Mouse (Mus musculus) midbrain, embryonic 15.5 days (tissue): ENCODE results near the gene Gm20509. TPM values are rescaled to one million over a fixed set of nuclear protein-coding genes. Genes with fewer than 3 reads are reported as not detected.

ENCODE experiments used
- ATAC-seq: fragments of 200-750 bp; cut with Nextera tagmentation; replicated peaks from 2 replicates; pipeline ENCODE4 v1.8.0; 2017; ENCODE audit warnings: moderate TSS enrichment
- H3K27ac ChIP-seq: fragments of 300-500 bp; sonication (generic); 2 replicates; pipeline ENCODE4 v1.5.1; 2015; ENCODE audit warnings: mild to moderate bottlenecking, inconsistent platforms
- H3K27me3 ChIP-seq: fragments of 300-500 bp; sonication (generic); replicated peaks from 2 replicates; pipeline ENCODE4 v1.6.1; 2015; ENCODE audit warnings: inconsistent platforms
- H3K36me3 ChIP-seq: fragments of 300-500 bp; sonication (generic); replicated peaks from 2 replicates; pipeline ENCODE4 v1.6.1; 2015; ENCODE audit warnings: inconsistent platforms
- H3K4me1 ChIP-seq: fragments of 300-500 bp; sonication (generic); 2 replicates; pipeline ENCODE4 v1.6.1; 2015; ENCODE audit warnings: inconsistent platforms
- H3K4me2 ChIP-seq: fragments of 300-500 bp; sonication (generic); 2 replicates; pipeline ENCODE4 v1.6.1; 2015; ENCODE audit warnings: inconsistent platforms, mild to moderate bottlenecking, moderate library complexity
- H3K4me3 ChIP-seq: fragments of 300-500 bp; sonication (generic); 2 replicates; pipeline ENCODE4 v1.5.1; 2015; ENCODE audit warnings: mild to moderate bottlenecking, inconsistent platforms
- H3K9ac ChIP-seq: fragments of 300-500 bp; sonication (generic); 2 replicates; pipeline ENCODE4 v1.6.1; 2015; ENCODE audit warnings: mild to moderate bottlenecking, inconsistent platforms
- H3K9me3 ChIP-seq: fragments of 300-500 bp; sonication (generic); 2 replicates; pipeline ENCODE4 v1.6.1; 2016; ENCODE audit warnings: inconsistent platforms
- WGBS: fragments of 180-500 bp; shearing (Covaris S2); methylation state at CpG from one replicate; pipeline ENCODE4 v1.1.7; 2015; ENCODE audit warnings: mixed read lengths; 5-methylcytosine and 5-hydroxymethylcytosine counted together
- polyA plus RNA-seq: library from polyadenylated mRNA; unstranded; fragments of >200 nt; fragmentation: Nextera tagmentation; extraction: Ambion mirVana; gene quantifications from 2 replicates; pipeline ENCODE4 v1.2.1, GENCODE M21; 2015

The Gm20509 gene
- polyA plus RNA-seq, 1 experiment from 2014 or later, result not detected

DNA sequence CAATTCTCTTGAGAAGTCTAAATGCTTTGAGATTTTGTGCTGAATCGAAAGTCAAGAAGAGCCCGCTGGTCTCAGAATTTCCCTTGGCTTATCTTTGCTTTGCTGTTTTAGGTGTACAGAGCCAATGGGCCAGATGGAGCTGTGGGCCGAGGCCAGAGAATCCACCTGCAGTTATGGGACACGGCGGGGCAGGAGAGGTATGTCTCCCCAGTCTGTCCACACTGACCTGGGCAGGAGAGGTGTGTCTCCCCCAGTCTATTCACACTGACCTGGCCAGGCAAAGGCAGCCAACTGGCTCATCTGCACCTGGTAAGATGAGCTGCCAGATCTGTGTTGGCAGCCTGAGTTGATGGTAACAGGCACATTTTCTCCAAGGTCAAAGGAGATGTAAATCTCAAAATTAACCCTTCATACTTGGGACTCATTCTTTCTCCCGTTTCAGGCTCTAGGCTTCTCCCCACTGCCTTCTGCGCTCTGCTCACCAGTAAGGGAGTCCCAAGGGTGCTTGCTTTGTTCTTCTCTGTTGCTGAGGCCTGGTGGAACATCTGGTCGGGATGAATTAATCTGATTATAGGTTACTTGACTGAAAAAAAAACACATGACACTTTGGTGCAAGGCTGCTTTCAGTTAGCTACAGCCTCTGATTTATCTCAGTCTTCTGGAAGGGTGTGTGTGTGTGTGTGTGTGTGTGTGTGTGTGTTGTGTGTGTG is 19.8 kb upstream of the Gm20509 start:
- Histone ChIP-seq H3K4me1 (no peaks in the 10 kb centered on the region), H3K27me3 (no peaks in the 10 kb centered on the region), H3K4me3 (no peak overlapping the region), H3K4me2 (no peak overlapping the region), H3K9me3 (no peaks in the 10 kb centered on the region), H3K27ac (no peak overlapping the region), H3K36me3 (no peaks in the 10 kb centered on the region), H3K9ac (no peak overlapping the region)
- WGBS, result 79% methylated on average over 8 of the region's 8 CpGs
- ATAC-seq, result no peak

DNA sequence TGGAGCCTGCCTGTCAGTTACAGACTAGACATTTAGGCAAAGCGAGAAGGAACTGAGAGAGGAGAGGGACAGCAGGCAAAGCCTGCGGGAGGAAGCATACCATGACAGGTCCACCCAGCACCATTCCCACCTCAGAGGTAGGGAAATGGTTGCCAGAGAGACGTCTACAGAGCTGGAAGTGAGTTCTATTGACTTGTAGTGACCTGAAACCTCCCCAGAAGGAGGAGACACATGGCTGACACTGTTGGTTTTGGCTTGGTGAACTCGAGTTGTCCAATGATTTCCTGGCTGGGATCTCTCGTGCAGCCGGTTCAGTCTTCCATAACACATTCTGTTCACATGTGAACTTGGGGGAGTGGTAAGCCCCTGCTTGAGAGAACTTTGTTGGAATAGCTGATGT is 18.3 kb upstream of the Gm20509 start:
- 79% methylated on average over 6 of the region's 6 CpGs for WGBS
- H3K9me3 ChIP-seq, result no peaks in the 10 kb centered on the region
- no peaks in the 10 kb centered on the region for H3K4me1 ChIP-seq
- H3K27me3 ChIP-seq, result no peaks in the 10 kb centered on the region
- H3K9ac ChIP-seq, result no peak overlapping the region
- no peak overlapping the region for H3K4me2 ChIP-seq
- no peak for ATAC-seq
- no peak overlapping the region for H3K4me3 ChIP-seq
- no peaks in the 10 kb centered on the region for H3K36me3 ChIP-seq
- no peak overlapping the region for H3K27ac ChIP-seq

- Histone ChIP-seq H3K9ac (no peak overlapping the region), H3K27ac (no peak overlapping the region), H3K27me3 (no peaks in the 10 kb centered on the region), H3K4me2 (no peak overlapping the region), H3K4me1 (no peaks in the 10 kb centered on the region), H3K36me3 (no peaks in the 10 kb centered on the region), H3K4me3 (no peak overlapping the region), H3K9me3 (no peaks in the 10 kb centered on the region)
- 86% methylated on average over 6 of the region's 6 CpGs for WGBS
- no peak for ATAC-seq
Measured at GRCm38 (mm10) chr9:73085845-73086244, 16.4 kb upstream of the Gm20509 start.

DNA sequence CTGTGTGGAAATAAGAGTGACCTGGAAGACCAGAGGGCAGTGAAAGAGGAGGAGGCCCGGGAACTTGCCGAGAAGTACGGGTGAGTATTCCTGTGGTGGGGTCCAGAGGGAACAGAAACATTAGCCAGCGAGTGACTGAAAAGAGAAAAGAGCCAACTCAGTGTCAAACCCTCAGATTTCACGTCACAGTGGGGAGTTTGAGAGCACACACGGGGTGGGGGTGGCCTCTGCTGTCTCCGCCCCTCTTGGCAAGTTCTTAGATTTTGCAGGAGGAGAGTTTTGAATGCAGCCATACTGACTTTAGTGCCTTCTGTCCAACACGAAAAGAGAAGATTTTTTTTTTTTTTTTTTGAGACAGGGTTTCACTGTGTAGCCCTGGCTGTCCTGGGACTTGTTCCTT is 15.1 kb upstream of the Gm20509 start:
- ATAC-seq, result no peak
- H3K4me3 ChIP-seq, result no peak overlapping the region
- H3K4me1 ChIP-seq, result no peaks in the 10 kb centered on the region
- WGBS, result 73% methylated on average over 8 of the region's 8 CpGs
- no peaks in the 10 kb centered on the region for H3K36me3 ChIP-seq
- H3K4me2 ChIP-seq, result no peak overlapping the region
- H3K27me3 ChIP-seq, result no peaks in the 10 kb centered on the region
- H3K9me3 ChIP-seq, result no peaks in the 10 kb centered on the region
- H3K9ac ChIP-seq, result no peak overlapping the region
- H3K27ac ChIP-seq, result no peak overlapping the region

DNA sequence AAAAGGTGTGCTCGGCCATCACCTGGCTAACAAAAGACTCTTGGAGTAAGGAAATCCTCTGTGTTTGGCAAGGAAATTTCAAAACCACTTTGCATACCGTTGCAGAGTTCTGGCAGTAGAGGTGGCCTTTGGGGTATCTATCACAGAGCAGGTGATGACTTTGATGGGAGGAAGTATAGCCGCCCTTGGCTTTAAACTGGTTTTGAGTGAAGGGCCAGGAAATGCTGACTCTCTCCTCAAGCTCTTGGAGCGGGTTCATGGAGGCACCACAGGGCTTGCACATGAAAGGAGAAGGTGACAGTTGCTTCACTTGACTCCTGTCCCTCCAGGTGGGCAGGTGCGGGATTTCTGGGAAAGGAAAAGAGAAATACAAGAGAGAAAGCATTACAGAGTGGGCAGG is 14.7 kb upstream of the Gm20509 start:
- H3K27me3 ChIP-seq, result no peaks in the 10 kb centered on the region
- no peaks in the 10 kb centered on the region for H3K4me1 ChIP-seq
- H3K36me3 ChIP-seq, result no peaks in the 10 kb centered on the region
- no peaks in the 10 kb centered on the region for H3K9me3 ChIP-seq
- no peak overlapping the region for H3K4me3 ChIP-seq
- no peak overlapping the region for H3K4me2 ChIP-seq
- no peak overlapping the region for H3K9ac ChIP-seq
- no peak overlapping the region for H3K27ac ChIP-seq
- no peak for ATAC-seq
- WGBS, result 78% methylated on average over 5 of the region's 5 CpGs

- 84% methylated on average over 16 of the region's 16 CpGs for WGBS
- Histone ChIP-seq H3K4me1 (no peaks in the 10 kb centered on the region), H3K4me3 (no peak overlapping the region), H3K4me2 (no peak overlapping the region), H3K9me3 (no peaks in the 10 kb centered on the region), H3K9ac (no peak overlapping the region), H3K27me3 (no peaks in the 10 kb centered on the region), H3K27ac (no peak overlapping the region), H3K36me3 (no peaks in the 10 kb centered on the region)
- no peak for ATAC-seq
Measured at GRCm38 (mm10) chr9:73089222-73089920, 12.9 kb upstream of the Gm20509 start.

GRCm38 (mm10) chr9:73090121-73090520 is 12.1 kb upstream of the Gm20509 start:
- no peak overlapping the region for H3K9ac ChIP-seq
- H3K27me3 ChIP-seq, result no peaks in the 10 kb centered on the region
- H3K4me3 ChIP-seq, result no peak overlapping the region
- 73% methylated on average over 10 of the region's 10 CpGs for whole genome bisulfite sequencing
- H3K27ac ChIP-seq, result no peak overlapping the region
- no peaks in the 10 kb centered on the region for H3K4me1 ChIP-seq
- H3K9me3 ChIP-seq, result no peaks in the 10 kb centered on the region
- H3K4me2 ChIP-seq, result no peak overlapping the region
- no peak for ATAC-seq
- no peaks in the 10 kb centered on the region for H3K36me3 ChIP-seq

- Histone ChIP-seq H3K27me3 (no peaks in the 10 kb centered on the region), H3K4me1 (no peaks in the 10 kb centered on the region), H3K4me3 (no peak overlapping the region), H3K4me2 (no peak overlapping the region), H3K36me3 (no peaks in the 10 kb centered on the region), H3K9ac (no peak overlapping the region), H3K27ac (no peak overlapping the region), H3K9me3 (no peaks in the 10 kb centered on the region)
- ATAC-seq, result no peak
- WGBS, result 2% methylated on average over 1 of the region's 1 CpGs
Measured at GRCm38 (mm10) chr9:73091747-73092146, 10.5 kb upstream of the Gm20509 start.

GRCm38 (mm10) chr9:73094580-73094979 is 7.7 kb upstream of the Gm20509 start:
- ATAC-seq, result peak; percentile 89
- H3K36me3 ChIP-seq, result no peaks in the 10 kb centered on the region
- H3K9ac ChIP-seq, result no peak overlapping the region
- H3K27ac ChIP-seq, result no peak overlapping the region
- no peaks in the 10 kb centered on the region for H3K9me3 ChIP-seq
- WGBS, result 35% methylated on average over 17 of the region's 17 CpGs
- H3K4me3 ChIP-seq, result no peak overlapping the region
- H3K4me2 ChIP-seq, result peak overlapping the region; percentile 30
- no peaks in the 10 kb centered on the region for H3K27me3 ChIP-seq
- no peaks in the 10 kb centered on the region for H3K4me1 ChIP-seq

- no peak overlapping the region for H3K9ac ChIP-seq
- no peak for ATAC-seq
- 81% methylated on average over 2 of the region's 2 CpGs for WGBS
- no peaks in the 10 kb centered on the region for H3K9me3 ChIP-seq
- H3K4me3 ChIP-seq, result no peak overlapping the region
- peaks cover 8% of the 10 kb centered on the region for H3K27me3 ChIP-seq
- H3K4me2 ChIP-seq, result no peak overlapping the region
- H3K27ac ChIP-seq, result no peak overlapping the region
- H3K36me3 ChIP-seq, result no peaks in the 10 kb centered on the region
- H3K4me1 ChIP-seq, result no peaks in the 10 kb centered on the region
Measured at GRCm38 (mm10) chr9:73097898-73098297, 4.4 kb upstream of the Gm20509 start.

DNA sequence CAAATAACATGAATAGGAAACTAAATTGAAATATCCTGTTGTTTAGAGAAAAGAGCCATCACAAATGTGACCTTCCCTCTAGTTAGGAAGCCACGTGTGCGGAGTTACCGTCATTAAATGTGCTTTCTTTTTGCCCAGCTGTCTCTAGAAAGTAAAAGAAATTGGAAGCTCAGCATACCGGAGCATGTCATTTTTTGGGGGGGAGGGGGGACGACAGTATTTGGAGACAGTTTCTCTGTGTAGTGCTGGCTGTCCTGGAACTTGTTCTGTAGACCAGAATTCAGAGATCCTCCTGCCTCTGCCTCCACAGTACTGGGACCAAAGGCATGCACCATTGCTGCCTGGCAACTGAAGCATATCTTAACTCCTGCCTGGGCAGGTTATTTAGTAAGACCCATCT is 734 bp upstream of the Gm20509 start, which contains the start of gene Khdc3:
Gene Khdc3, plus strand, starts transcription at position 301 of the 400 bp plus-strand sequence.
- 88% methylated on average over 5 of the region's 5 CpGs for WGBS
- ATAC-seq, result no peak
- no peak within 1 kb of the TSS for H3K4me3 ChIP-seq
- no peaks in the 10 kb centered on the region for H3K9me3 ChIP-seq
- H3K4me2 ChIP-seq, result no peak within 1 kb of the TSS
- peaks cover 8% of the 10 kb centered on the region; the same call in 1 of the 2 replicates for H3K4me1 ChIP-seq
- H3K9ac ChIP-seq, result no peak within 1 kb of the TSS
- H3K27ac ChIP-seq, result no peak within 1 kb of the TSS
- no peaks in the 10 kb centered on the region for H3K36me3 ChIP-seq
- peaks cover 28% of the 10 kb centered on the region for H3K27me3 ChIP-seq

DNA sequence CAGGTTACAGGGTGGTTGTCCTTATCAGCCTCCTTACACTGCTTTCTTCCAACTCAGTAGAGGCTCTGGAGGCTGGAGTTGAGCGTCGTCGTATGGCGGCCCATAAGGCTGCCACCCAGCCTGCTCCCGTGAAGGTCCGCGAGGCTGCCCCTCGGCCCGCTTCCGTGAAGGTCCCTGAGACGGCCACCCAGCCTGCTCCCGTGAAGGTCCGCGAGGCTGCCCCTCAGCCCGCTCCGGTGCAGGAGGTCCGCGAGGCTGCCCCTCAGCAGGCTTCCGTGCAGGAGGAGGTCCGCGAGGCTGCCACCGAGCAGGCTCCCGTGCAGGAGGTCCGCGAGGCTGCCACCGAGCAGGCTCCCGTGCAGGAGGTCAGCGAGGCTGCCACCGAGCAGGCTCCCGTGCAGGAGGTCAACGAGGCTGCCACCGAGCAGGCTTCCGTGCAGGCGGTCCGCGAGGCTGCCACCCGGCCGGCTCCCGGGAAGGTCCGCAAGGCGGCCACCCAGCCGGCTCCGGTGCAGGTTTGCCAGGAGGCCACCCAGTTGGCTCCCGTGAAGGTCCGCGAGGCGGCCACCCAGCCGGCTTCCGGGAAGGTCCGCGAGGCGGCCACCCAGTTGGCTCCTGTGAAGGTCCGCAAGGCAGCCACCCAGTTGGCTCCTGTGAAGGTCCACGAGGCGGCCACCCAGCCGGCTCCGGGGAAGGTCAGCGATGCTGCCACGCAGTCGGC is 1.0 kb downstream of the Gm20509 start:
- peak overlapping the region; percentile 39 for H3K4me3 ChIP-seq
- no peak overlapping the region for H3K27ac ChIP-seq
- peaks cover 32% of the 10 kb centered on the region for H3K27me3 ChIP-seq
- H3K9ac ChIP-seq, result peak overlapping the region; percentile 45
- WGBS, result 6% methylated on average over 60 of the region's 60 CpGs
- H3K36me3 ChIP-seq, result no peaks in the 10 kb centered on the region
- peaks cover 8% of the 10 kb centered on the region; the same call in 1 of the 2 replicates for H3K4me1 ChIP-seq
- H3K9me3 ChIP-seq, result no peaks in the 10 kb centered on the region
- H3K4me2 ChIP-seq, result peak overlapping the region; percentile 84
- ATAC-seq, result peak; percentile 45
